Mouse (Mus musculus) E14TG2a.4 (cell line): ENCODE data around the gene N4bp1.

Source experiments
- CTCF ChIP-seq: conservative IDR thresholded peaks from 2 replicates; pipeline ENCODE4 v1.5.1; 2014; ENCODE audit warnings: low read length
- POU5F1 ChIP-seq: IDR thresholded peaks from 2 replicates; pipeline ENCODE4 v1.6.1; 2014; ENCODE audit warnings: low read length, borderline replicate concordance

- TF ChIP-seq CTCF (no peak), POU5F1 (no peak)
Observed at GRCm38 (mm10) chr8:86901972-86902371, 16.9 kb upstream of the N4bp1 start.
